Mouse (Mus musculus): ENCODE measurements around the gene Itpr3.

GRCm38 (mm10) chr17:27071630-27072029, 14.5 kb downstream of the Itpr3 start:
- TF ChIP-seq CTCF (IDR thresholded peaks at IDR 0.05; ENCODE audit: insufficient read depth, low read depth, low read length) (no peak), POLR2A (IDR thresholded peaks at IDR 0.05; ENCODE audit: insufficient read depth, low read depth, low read length) (no peak)

Data from olfactory bulb, adult 2 months (tissue).